Mouse (Mus musculus) spleen, adult 2 months (tissue): Measurements from ENCODE around the gene Asic2.

ENCODE experiments used
- CTCF ChIP-seq: fragments of 200-500 bp; IDR thresholded peaks from 2 replicates; pipeline ENCODE4 v1.5.1; 2011; ENCODE audit warnings: mild to moderate bottlenecking, inconsistent platforms; ENCODE audit not compliant: insufficient read depth, insufficient read length, insufficient replicate concordance; ENCODE audit errors: extremely low read depth
- POLR2A ChIP-seq: fragments of 200-500 bp; IDR thresholded peaks from 2 replicates; pipeline ENCODE4 v1.6.1; 2011; ENCODE audit warnings: low read depth, low read length, inconsistent platforms

- TF ChIP-seq CTCF, result no peak
- no peak for TF ChIP-seq POLR2A
Measured at GRCm38 (mm10) chr11:81764778-81765177, 203.5 kb downstream of the Asic2 start.
